Mouse (Mus musculus): ENCODE results near the gene Pcsk7. TPM values are rescaled to one million over a fixed set of nuclear protein-coding genes. Genes with fewer than 3 reads are reported as not detected.
A peak's percentile ranks its signal among the peaks of the same experiment; 100 is the strongest.

Gene Pcsk7
- polyA plus RNA-seq, 1 experiment = 32.6 TPM

DNA sequence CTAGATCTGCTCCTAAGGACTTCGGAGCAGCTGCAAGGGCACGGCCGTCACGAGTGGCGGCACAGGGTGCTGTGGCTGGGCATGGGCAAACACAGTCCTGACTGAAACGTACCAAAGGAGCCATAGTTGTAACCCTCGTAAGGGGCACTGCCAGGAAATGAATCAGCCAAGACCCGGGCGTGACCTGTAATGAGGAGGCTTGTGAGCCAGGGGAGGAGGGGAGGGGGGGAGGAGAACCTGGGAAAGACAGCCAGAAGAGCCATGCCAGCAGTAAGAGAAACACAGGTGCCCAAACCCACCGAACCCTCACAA, 40.5 kb downstream of the Pcsk7 start:
- no peak overlapping the region for H3K4me3 ChIP-seq (replicated peaks; ENCODE audit: insufficient read depth, low read depth, low read length)
- TF ChIP-seq POLR2A (IDR thresholded peaks at IDR 0.05; ENCODE audit: borderline replicate concordance, insufficient read depth, low read length) (no peak), CTCF (IDR thresholded peaks at IDR 0.05; ENCODE audit: borderline replicate concordance, insufficient read depth, low read depth, low read length) (no peak)
- 80% methylated on average over 10 of the region's 10 CpGs for WGBS
- peaks cover 57% of the 10 kb centered on the region for H3K4me1 ChIP-seq (ENCODE audit: control insufficient read depth, insufficient read depth, low read length)
- no peak overlapping the region for H3K27ac ChIP-seq (ENCODE audit: insufficient read depth, low read length)
- no peaks in the 10 kb centered on the region for H3K27me3 ChIP-seq (ENCODE audit: control insufficient read depth, insufficient read depth, low read length)
- no peak for DNase-seq

DNA sequence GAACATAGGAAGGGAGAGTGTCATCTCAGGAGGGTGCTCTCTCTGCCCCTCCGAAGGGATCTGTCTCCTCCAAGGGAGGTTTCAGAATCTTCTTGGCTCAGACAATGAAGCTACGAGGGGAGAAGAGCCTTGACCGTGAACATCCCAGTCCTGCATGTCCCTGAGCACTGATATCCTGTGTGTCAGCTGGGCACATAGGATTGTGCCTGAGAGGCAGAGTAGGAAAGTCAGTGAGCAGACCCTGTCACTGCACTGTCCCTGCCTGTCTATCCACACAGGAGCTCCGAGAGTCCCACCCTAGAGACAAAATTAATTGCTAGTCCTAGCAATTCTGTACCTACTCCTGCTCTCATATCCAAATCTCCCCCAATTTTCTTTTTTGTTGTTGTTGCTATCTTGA, 45.8 kb downstream of the Pcsk7 start:
- H3K27ac ChIP-seq (ENCODE audit: insufficient read depth, low read length) = no peak overlapping the region
- 88% methylated on average over 4 of the region's 4 CpGs for WGBS
- no peak for TF ChIP-seq POLR2A (IDR thresholded peaks at IDR 0.05; ENCODE audit: borderline replicate concordance, insufficient read depth, low read length)
- no peak for TF ChIP-seq CTCF (IDR thresholded peaks at IDR 0.05; ENCODE audit: borderline replicate concordance, insufficient read depth, low read depth, low read length)

DNA sequence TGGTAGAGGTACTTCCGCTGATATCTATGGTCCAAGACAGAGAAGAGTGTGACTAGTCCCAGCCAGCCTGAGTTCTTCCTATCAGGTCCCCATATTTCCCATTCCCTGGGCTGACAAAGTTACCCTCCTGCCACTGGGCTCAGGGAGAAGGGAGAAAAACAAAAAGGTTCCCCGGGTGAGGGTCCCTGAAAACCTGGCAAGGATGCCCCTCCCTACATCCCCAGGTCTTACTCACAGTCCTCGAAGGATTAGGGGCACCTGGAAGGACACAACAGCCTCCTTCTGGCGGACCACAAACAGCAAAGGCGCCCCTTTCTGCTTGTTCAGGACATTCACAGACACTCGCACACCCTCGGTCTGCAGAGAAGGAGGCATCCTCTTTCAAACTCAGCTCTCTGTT, 46.6 kb downstream of the Pcsk7 start:
- no peak for DNase-seq
- WGBS = 69% methylated on average over 7 of the region's 7 CpGs
- TF ChIP-seq POLR2A (IDR thresholded peaks at IDR 0.05; ENCODE audit: borderline replicate concordance, insufficient read depth, low read length) (no peak), CTCF (IDR thresholded peaks at IDR 0.05; ENCODE audit: borderline replicate concordance, insufficient read depth, low read depth, low read length) (no peak)
- H3K4me1 ChIP-seq (ENCODE audit: control insufficient read depth, insufficient read depth, low read length) = peaks cover 20% of the 10 kb centered on the region
- H3K4me3 ChIP-seq (replicated peaks; ENCODE audit: insufficient read depth, low read depth, low read length) = peak overlapping the region; percentile 80
- no peak overlapping the region for H3K27ac ChIP-seq (ENCODE audit: insufficient read depth, low read length)
- H3K27me3 ChIP-seq (ENCODE audit: control insufficient read depth, insufficient read depth, low read length) = no peaks in the 10 kb centered on the region

More for the DNA sequence above, 45.8 kb downstream of the Pcsk7 start:
- peaks cover 26% of the 10 kb centered on the region for H3K4me1 ChIP-seq (ENCODE audit: control insufficient read depth, insufficient read depth, low read length)
- H3K27me3 ChIP-seq (ENCODE audit: control insufficient read depth, insufficient read depth, low read length) = no peaks in the 10 kb centered on the region
- no peak for DNase-seq
- H3K4me3 ChIP-seq (replicated peaks; ENCODE audit: insufficient read depth, low read depth, low read length) = no peak overlapping the region

GRCm38 (mm10) chr9:45953511-45954293, 47.4 kb downstream of the Pcsk7 start:
- TF ChIP-seq POLR2A (IDR thresholded peaks at IDR 0.05; ENCODE audit: borderline replicate concordance, insufficient read depth, low read length) (no peak), CTCF (IDR thresholded peaks at IDR 0.05; ENCODE audit: borderline replicate concordance, insufficient read depth, low read depth, low read length) (no peak)
- Histone ChIP-seq H3K27me3 (ENCODE audit: control insufficient read depth, insufficient read depth, low read length) (no peaks in the 10 kb centered on the region), H3K4me3 (replicated peaks; ENCODE audit: insufficient read depth, low read depth, low read length) (peak overlapping the region; percentile 80), H3K4me1 (ENCODE audit: control insufficient read depth, insufficient read depth, low read length) (peaks cover 18% of the 10 kb centered on the region; the same call in 1 of the 2 replicates), H3K27ac (ENCODE audit: insufficient read depth, low read length) (peak overlapping the region; percentile 87)
- 36% methylated on average over 13 of the region's 13 CpGs for WGBS
- no peak for DNase-seq

- WGBS = under 1% methylated on average over 63 of the region's 63 CpGs
- Histone ChIP-seq H3K4me1 (ENCODE audit: control insufficient read depth, insufficient read depth, low read length) (peaks cover 18% of the 10 kb centered on the region; the same call in 1 of the 2 replicates), H3K27me3 (ENCODE audit: control insufficient read depth, insufficient read depth, low read length) (no peaks in the 10 kb centered on the region), H3K27ac (ENCODE audit: insufficient read depth, low read length) (peak overlapping the region; percentile 87), H3K4me3 (replicated peaks; ENCODE audit: insufficient read depth, low read depth, low read length) (peak overlapping the region; percentile 80)
- DNase-seq = peak; percentile 67 to 72
- TF ChIP-seq CTCF (IDR thresholded peaks at IDR 0.05; ENCODE audit: borderline replicate concordance, insufficient read depth, low read depth, low read length) = no peak
- TF ChIP-seq POLR2A (IDR thresholded peaks at IDR 0.05; ENCODE audit: borderline replicate concordance, insufficient read depth, low read length) = 0 out of 2 replicates have a peak, but pooled peaks have one; percentile 15
These were observed 48.2 kb downstream of the Pcsk7 start for GRCm38 (mm10) chr9:45954294-45955106.

GRCm38 (mm10) chr9:45955107-45955963, 49.0 kb downstream of the Pcsk7 start, which contains the start of gene Sidt2:
Gene Sidt2, minus strand, starts transcription at chr9:45955258.
- peak; percentile 91 to 92 for DNase-seq

More at GRCm38 (mm10) chr9:45955107-45955963, 49.0 kb downstream of the Pcsk7 start, which contains the start of gene Sidt2:
- H3K4me3 ChIP-seq (replicated peaks; ENCODE audit: insufficient read depth, low read depth, low read length) = peak within 1 kb of the TSS; percentile 80
- peak within 1 kb of the TSS; percentile 87 for H3K27ac ChIP-seq (ENCODE audit: insufficient read depth, low read length)
- WGBS = under 1% methylated on average over 48 of the region's 48 CpGs
- TF ChIP-seq CTCF (IDR thresholded peaks at IDR 0.05; ENCODE audit: borderline replicate concordance, insufficient read depth, low read depth, low read length) (no peak), POLR2A (IDR thresholded peaks at IDR 0.05; ENCODE audit: borderline replicate concordance, insufficient read depth, low read length) (0 out of 2 replicates have a peak, but pooled peaks have one; percentile 18)
- H3K4me1 ChIP-seq (ENCODE audit: control insufficient read depth, insufficient read depth, low read length) = peaks cover 18% of the 10 kb centered on the region; the same call in 1 of the 2 replicates
- H3K27me3 ChIP-seq (ENCODE audit: control insufficient read depth, insufficient read depth, low read length) = no peaks in the 10 kb centered on the region
